Mouse (Mus musculus) stomach, postnatal 0 days (tissue): ENCODE results near the gene Samhd1.

Experiments
- CTCF ChIP-seq: IDR thresholded peaks from 2 replicates; pipeline ENCODE4 v1.5.1; 2016; ENCODE audit warnings: antibody characterized with exemption, low read depth, mild to moderate bottlenecking, moderate library complexity
- EP300 ChIP-seq: optimal IDR thresholded peaks from 2 replicates; pipeline ENCODE3; 2016; ENCODE audit warnings: antibody characterized with exemption

GRCm38 (mm10) chr2:157059166-157059565 is 75.9 kb downstream of the Samhd1 start:
- TF ChIP-seq CTCF (no peak), EP300 (no peak)
